Comparison of ENCODE assay signal across 14 mouse cellular contexts in genomic region chr8:123482627-123483026, GRCm38 (mm10). TPM values are rescaled to one million over a fixed set of nuclear protein-coding genes. Genes with fewer than 3 reads are reported as not detected.
DNase-seq lines count a peak whose midpoint lies in the region; ATAC-seq and TF ChIP-seq lines count a peak whose summit lies in the region.
"Had no signal": no experiment of that assay in that cellular context is flagged by ENCODE, and none has a peak within 500 bp of the region (broad histone marks: within the 10 kb centered on the region; RNA-seq: fewer than 3 reads in every experiment).

No protein-coding gene starts in this region.

- peaks cover 9% of the 10 kb centered on the region for H3K4me1 ChIP-seq in liver, postnatal 0 days (ENCODE audit: insufficient read depth)
- peaks cover 11% of the 10 kb centered on the region for H3K4me1 ChIP-seq in liver, embryonic 12.5 days

- TF ChIP-seq EP300 in liver, postnatal 0 days (IDR thresholded peaks at IDR 0.05; ENCODE audit: low read depth), result no peak

- no peak for ATAC-seq in liver, postnatal 0 days
- no peak for ATAC-seq in liver, embryonic 12.5 days
- ATAC-seq: forebrain, embryonic 16.5 days; midbrain, embryonic 16.5 days had no signal

- no peaks in the 10 kb centered on the region for H3K9me3 ChIP-seq in liver, postnatal 0 days (ENCODE audit: low read length)
- no peaks in the 10 kb centered on the region for H3K9me3 ChIP-seq in liver, embryonic 12.5 days (replicated peaks)
- H3K9me3 ChIP-seq: heart, embryonic 10.5 days; hindbrain, embryonic 15.5 days; liver, embryonic 15.5 days had no signal

- 87% methylated on average over 7 of the region's 7 CpGs for WGBS in liver, postnatal 0 days (ENCODE audit: insufficient replicate concordance)
- WGBS in liver, embryonic 12.5 days (ENCODE audit: insufficient replicate concordance), result 83% methylated on average over 7 of the region's 7 CpGs

- H3K27ac ChIP-seq in liver, postnatal 0 days (ENCODE audit: low read depth), result no peak overlapping the region
- no peak overlapping the region for H3K27ac ChIP-seq in liver, embryonic 12.5 days
- H3K27ac ChIP-seq: heart, embryonic 10.5 days; hindbrain, embryonic 15.5 days; liver, embryonic 15.5 days had no signal

- DNase-seq in cerebellum, postnatal 14 days, result peak; percentile 30 to 44
- DNase-seq in cerebellum, postnatal 4 days (ENCODE audit: low spot score in 2 of 2), result no peak
- no peak for DNase-seq in liver, postnatal 0 days
- peak; percentile 29 for DNase-seq in NIH3T3 (ENCODE audit: low read depth)
- peak; percentile 21 for DNase-seq in retina, postnatal 1 day
- no peak for DNase-seq in gastrocnemius, postnatal 14 days
- DNase-seq in gastrocnemius, postnatal 4 days (ENCODE audit: low spot score in 2 of 2), result no peak

- H3K4me2 ChIP-seq in liver, postnatal 0 days (ENCODE audit: low read depth, low read length), result no peak overlapping the region
- H3K4me2 ChIP-seq in liver, embryonic 12.5 days, result no peak overlapping the region
- H3K4me2 ChIP-seq: hindbrain, embryonic 15.5 days; liver, embryonic 15.5 days had no signal

- no peak overlapping the region for H3K4me3 ChIP-seq in liver, postnatal 0 days (ENCODE audit: low read depth, low read length)
- no peak overlapping the region for H3K4me3 ChIP-seq in liver, embryonic 12.5 days
- H3K4me3 ChIP-seq: heart, embryonic 10.5 days; hindbrain, embryonic 15.5 days; liver, embryonic 15.5 days had no signal

- peak; percentile 41 for TF ChIP-seq CTCF in liver, postnatal 0 days (IDR thresholded peaks at IDR 0.05; ENCODE audit: low read depth)

- no peak overlapping the region for H3K9ac ChIP-seq in liver, postnatal 0 days (replicated peaks)
- no peak overlapping the region for H3K9ac ChIP-seq in liver, embryonic 12.5 days
- H3K9ac ChIP-seq: hindbrain, embryonic 15.5 days; liver, embryonic 15.5 days had no signal

- intact Hi-C loops in gastrocnemius, postnatal 14 days (cut with DNase I; ENCODE audit: low total_unique reads), result no loop called here

- H3K27me3 ChIP-seq in liver, postnatal 0 days (ENCODE audit: insufficient read depth, low read length), result no peaks in the 10 kb centered on the region
- H3K27me3 ChIP-seq in liver, embryonic 12.5 days (replicated peaks), result no peaks in the 10 kb centered on the region
- H3K27me3 ChIP-seq: hindbrain, embryonic 15.5 days; liver, embryonic 15.5 days had no signal

- peaks cover 40% of the 10 kb centered on the region for H3K36me3 ChIP-seq in liver, postnatal 0 days (replicated peaks; ENCODE audit: insufficient read depth, low read length)
- H3K36me3 ChIP-seq in liver, embryonic 12.5 days, result peaks cover 74% of the 10 kb centered on the region

RNA-seq across cellular contexts. Expression of gene Afg3l1, which starts 4.9 kb away (rescaled TPM):
- polyA plus RNA-seq in liver, postnatal 0 days (2015; fragmentation: Nextera tagmentation; extraction: Ambion mirVana), result 22.0 and 24.3 TPM in 2 replicates
- polyA plus RNA-seq in liver, embryonic 12.5 days (2016; fragmentation: Nextera tagmentation; extraction: Ambion mirVana), result 38.0 and 38.4 TPM in 2 replicates
- 10 to 100 TPM; 35.4 to 36.3 TPM for total RNA-seq in gastrocnemius, postnatal 14 days (2021)
- total RNA-seq in gastrocnemius, postnatal 4 days (2021), result 10 to 100 TPM; 39.4 to 48.5 TPM

RNA-seq across cellular contexts. Expression of gene Dbndd1, which starts 32.6 kb away (rescaled TPM):
- not detected in 2 replicates for polyA plus RNA-seq in liver, postnatal 0 days (2015; fragmentation: Nextera tagmentation; extraction: Ambion mirVana)
- polyA plus RNA-seq in liver, embryonic 12.5 days (2016; fragmentation: Nextera tagmentation; extraction: Ambion mirVana), result 0.42 and 0.56 TPM in 2 replicates
- total RNA-seq in gastrocnemius, postnatal 14 days (2021), result not detected
- total RNA-seq in gastrocnemius, postnatal 4 days (2021), result under 1 TPM; 0.44 to 0.57 TPM
- total RNA-seq: common myeloid progenitor, adult 5-6 weeks had no signal

RNA-seq across cellular contexts. Expression of gene Gas8, which starts 36.0 kb away (rescaled TPM):
- polyA plus RNA-seq in liver, postnatal 0 days (2015; fragmentation: Nextera tagmentation; extraction: Ambion mirVana), result 2.7 and 2.9 TPM in 2 replicates
- polyA plus RNA-seq in liver, embryonic 12.5 days (2016; fragmentation: Nextera tagmentation; extraction: Ambion mirVana), result 5.4 and 8.6 TPM in 2 replicates
- 1 to 10 TPM; 4.6 to 4.9 TPM for total RNA-seq in gastrocnemius, postnatal 14 days (2021)
- 10 to 100 TPM; 10.7 to 13.0 TPM for total RNA-seq in gastrocnemius, postnatal 4 days (2021)

RNA-seq across cellular contexts. Expression of gene Def8, which starts 59.3 kb away (rescaled TPM):
- 10.1 and 11.6 TPM in 2 replicates for polyA plus RNA-seq in liver, postnatal 0 days (2015; fragmentation: Nextera tagmentation; extraction: Ambion mirVana)
- polyA plus RNA-seq in liver, embryonic 12.5 days (2016; fragmentation: Nextera tagmentation; extraction: Ambion mirVana), result 17.2 and 18.4 TPM in 2 replicates
- total RNA-seq in gastrocnemius, postnatal 14 days (2021), result 10 to 100 TPM; 36.2 to 36.3 TPM
- 10 to 100 TPM; 32.2 to 37.3 TPM for total RNA-seq in gastrocnemius, postnatal 4 days (2021)

Comparison
In these comparisons a context has a peak if more than half of its experiments do, and no peak if none do; other contexts are left out.
1. DNase-seq: peak in cerebellum, postnatal 14 days (2 of 2), NIH3T3 (single experiment) and retina, postnatal 1 day (single experiment); none in cerebellum, postnatal 4 days (0 of 2), liver, postnatal 0 days (single experiment), gastrocnemius, postnatal 14 days (single experiment) and gastrocnemius, postnatal 4 days (0 of 2).